Mouse (Mus musculus): Measurements from ENCODE around the gene Flt3l.

GRCm38 (mm10) chr7:45176356-45176755 lies 40.1 kb upstream of the Flt3l start:
- no peak for TF ChIP-seq CTCF (IDR thresholded peaks at IDR 0.05; ENCODE audit: insufficient read depth, low read length)
- no peak for TF ChIP-seq POLR2A (IDR thresholded peaks at IDR 0.05; ENCODE audit: borderline replicate concordance, extremely low read depth, low read depth, low read length)
